Mouse (Mus musculus) olfactory bulb, adult 2 months (tissue): ENCODE measurements around the gene Tmem86a. TPM values are rescaled to one million over a fixed set of nuclear protein-coding genes. Genes with fewer than 3 reads are reported as not detected.
"Not testable (repeated sequence)": the region's sequence is repeated elsewhere in the genome, so short reads cannot be mapped to it uniquely, and the experiment has no call there.

Experiments used
- H3K27ac ChIP-seq: fragments of 200-500 bp; 2 replicates; pipeline ENCODE4 v1.5.1; 2012; ENCODE audit warnings: low read depth, low read length; ENCODE audit not compliant: insufficient read depth
- H3K4me1 ChIP-seq: fragments of 200-500 bp; 2 replicates; pipeline ENCODE4 v1.6.1; 2012; ENCODE audit warnings: low read length; ENCODE audit not compliant: control insufficient read depth, insufficient read depth
- H3K4me3 ChIP-seq: fragments of 200-500 bp; 2 replicates; pipeline ENCODE4 v1.5.1; 2012; ENCODE audit warnings: mild to moderate bottlenecking, low read depth, low read length, moderate library complexity; ENCODE audit not compliant: insufficient read depth
- CTCF ChIP-seq: fragments of 200-500 bp; IDR thresholded peaks from 2 replicates; pipeline ENCODE4 v1.5.1; 2012; ENCODE audit warnings: low read depth, mild to moderate bottlenecking, low read length, moderate library complexity; ENCODE audit not compliant: insufficient read depth
- POLR2A ChIP-seq: fragments of 200-500 bp; IDR thresholded peaks from 2 replicates; pipeline ENCODE4 v1.6.1; 2012; ENCODE audit warnings: mild to moderate bottlenecking, low read depth, low read length, moderate library complexity; ENCODE audit not compliant: insufficient read depth
- WGBS: fragments of 180-500 bp; shearing (Covaris S2); methylation state at CpG from one replicate; pipeline ENCODE4 v1.1.7; 2018; 5-methylcytosine and 5-hydroxymethylcytosine counted together
- polyA plus RNA-seq: library from polyadenylated mRNA; stranded (reverse); fragments of >200 nt; gene quantifications from 2 replicates; pipeline ENCODE4 v1.2.4, GENCODE M21; 2012; ENCODE audit warnings: low replicate concordance; ENCODE audit not compliant: missing spikeins, insufficient read depth, insufficient read length

Gene Tmem86a
- polyA plus RNA-seq, 1 experiment = not detected

DNA sequence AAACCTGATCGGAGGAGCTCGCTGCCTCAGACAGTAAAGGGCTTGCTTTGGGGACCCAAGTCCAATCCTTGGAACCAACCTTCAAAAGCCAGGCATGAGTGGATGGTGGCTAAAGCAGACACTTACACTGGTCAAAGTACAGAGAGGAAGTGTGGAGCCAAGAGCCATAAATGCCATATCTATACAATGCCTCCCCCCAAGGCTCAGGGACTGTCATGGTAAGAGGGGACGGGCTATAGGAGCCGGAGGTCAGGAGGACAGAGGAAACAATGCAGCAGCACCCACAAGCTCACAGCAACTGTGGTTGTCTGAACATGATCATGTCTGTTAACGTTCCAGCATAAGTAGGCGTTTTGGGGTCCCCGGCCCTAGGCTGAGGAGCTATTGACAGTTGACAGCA is 25.9 kb upstream of the Tmem86a start:
- no peak overlapping the region for H3K4me3 ChIP-seq
- H3K27ac ChIP-seq = no peak overlapping the region
- H3K4me1 ChIP-seq = peaks cover 6% of the 10 kb centered on the region
- 91% methylated on average over 7 of the region's 7 CpGs for WGBS
- TF ChIP-seq CTCF (no peak), POLR2A (no peak)

DNA sequence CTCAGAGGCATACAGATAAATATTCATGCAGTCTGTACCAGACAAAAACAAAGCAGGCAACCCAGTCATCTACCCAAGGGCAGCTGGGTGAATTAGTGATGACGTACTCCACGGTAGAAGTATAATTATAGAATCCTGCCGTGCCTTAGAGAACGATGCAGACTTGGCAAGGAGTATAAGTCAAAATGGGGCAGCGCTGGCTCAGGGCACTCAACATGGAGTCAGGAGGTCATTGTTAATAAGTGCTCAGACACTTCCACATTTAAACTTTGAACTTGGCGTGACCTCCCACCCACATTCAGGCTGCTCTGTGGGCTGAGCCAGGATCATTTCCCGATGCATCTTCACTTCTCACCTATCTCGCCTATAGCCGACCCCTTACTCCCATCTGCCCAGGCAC is 25.0 kb upstream of the Tmem86a start:
- Histone ChIP-seq H3K27ac (no peak overlapping the region), H3K4me3 (no peak overlapping the region), H3K4me1 (peaks cover 6% of the 10 kb centered on the region)
- 33% methylated on average over 9 of the region's 9 CpGs for WGBS
- TF ChIP-seq CTCF (no peak), POLR2A (no peak)

DNA sequence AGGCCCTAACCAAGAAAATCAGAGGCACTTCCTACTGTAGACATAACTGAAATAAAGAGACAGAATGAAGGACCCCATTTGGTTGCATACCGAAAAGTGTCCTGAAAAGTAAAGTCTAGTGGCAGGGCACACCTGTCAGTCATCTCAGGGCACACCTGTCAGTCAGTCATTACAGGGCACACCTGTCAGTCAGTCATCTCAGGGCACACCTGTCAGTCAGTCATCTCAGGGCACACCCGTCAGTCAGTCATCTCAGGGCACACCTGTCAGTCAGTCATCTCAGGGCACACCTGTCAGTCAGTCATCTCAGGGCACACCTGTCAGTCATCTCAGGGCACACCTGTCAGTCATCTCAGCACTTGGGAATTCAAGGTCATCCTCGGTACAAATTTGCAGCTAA is 23.5 kb upstream of the Tmem86a start:
- H3K27ac ChIP-seq, H3K4me1 ChIP-seq, H3K4me3 ChIP-seq: not testable (repeated sequence)
- WGBS = 82% methylated on average over 3 of the region's 3 CpGs

DNA sequence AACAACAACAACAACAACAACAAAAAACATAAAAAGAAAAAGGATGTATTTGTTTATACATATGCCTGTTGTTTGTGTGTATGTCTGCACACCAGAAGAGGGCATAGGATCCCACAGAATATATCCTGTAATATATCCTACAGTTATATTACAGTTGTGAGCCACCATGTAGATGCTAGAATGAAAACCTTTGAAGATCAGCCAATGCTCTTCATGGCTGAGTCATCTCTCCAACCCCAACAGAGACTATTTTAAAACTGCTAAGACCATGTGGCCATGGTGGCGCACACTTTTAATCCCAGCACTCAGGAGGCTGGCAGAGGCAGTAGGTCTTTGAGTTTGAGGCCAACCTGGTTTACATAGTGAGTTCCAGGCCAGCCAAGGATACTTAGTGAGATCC is 22.9 kb upstream of the Tmem86a start:
- Histone ChIP-seq H3K4me1 (peaks cover 6% of the 10 kb centered on the region), H3K27ac (no peak overlapping the region), H3K4me3 (no peak overlapping the region)
- no peak for TF ChIP-seq POLR2A
- TF ChIP-seq CTCF = no peak
- 56% methylated on average over 1 of the region's 1 CpGs for WGBS

DNA sequence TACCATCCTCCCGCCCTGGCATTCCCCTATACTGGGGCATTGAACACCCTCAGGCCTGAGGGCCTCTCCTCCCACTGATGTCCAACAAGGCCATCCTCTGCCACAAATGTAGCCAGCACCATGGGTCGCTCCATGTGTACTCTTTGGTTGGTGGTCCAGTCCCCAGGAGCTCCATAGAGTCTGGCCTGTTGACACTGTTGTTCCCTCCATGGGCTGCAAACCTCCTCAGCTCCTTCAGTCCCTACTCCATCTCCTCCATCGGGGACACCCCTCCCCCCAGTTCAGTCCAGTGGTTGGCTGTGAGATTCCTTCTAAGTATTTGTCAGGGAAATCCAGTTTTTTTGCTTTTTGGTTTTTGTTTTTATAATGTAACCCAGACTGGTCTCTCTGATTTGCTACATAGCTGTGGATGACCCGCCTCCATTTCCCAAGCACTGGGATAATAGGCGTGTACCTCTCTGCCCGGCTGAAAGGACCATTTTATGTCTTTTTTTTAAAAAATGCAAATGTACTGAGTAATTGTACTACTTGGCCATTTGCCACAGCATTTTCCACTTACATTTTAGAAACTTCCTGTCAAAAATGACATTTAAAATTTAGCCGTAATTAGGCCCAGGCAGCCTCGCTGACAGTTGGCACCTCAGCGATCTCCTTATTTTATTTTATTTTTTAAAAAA is 19.7 kb upstream of the Tmem86a start:
- no peak overlapping the region for H3K4me3 ChIP-seq
- H3K27ac ChIP-seq = no peak overlapping the region
- WGBS = 71% methylated on average over 9 of the region's 9 CpGs
- TF ChIP-seq POLR2A (no peak), CTCF (no peak)
- H3K4me1 ChIP-seq = peaks cover under 1% of the 10 kb centered on the region

DNA sequence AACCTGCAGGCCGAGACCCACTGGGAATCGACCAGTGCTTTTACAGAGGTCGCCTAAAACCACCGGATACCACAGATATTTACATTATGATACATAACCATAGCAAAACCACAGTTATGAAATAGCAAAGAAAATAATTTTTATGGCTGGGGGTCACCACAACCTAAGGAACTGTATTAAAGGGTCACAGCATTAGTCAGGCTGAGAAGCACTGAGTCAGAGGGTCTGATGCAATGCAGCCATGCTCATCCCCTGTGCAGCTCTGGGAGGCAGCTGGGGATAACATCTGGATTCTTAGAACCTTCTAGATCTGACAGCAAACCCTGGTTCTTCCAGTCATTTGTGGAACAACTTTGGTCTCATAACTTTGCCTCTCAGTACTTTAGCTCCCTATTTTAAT is 19.0 kb upstream of the Tmem86a start:
- no peak for TF ChIP-seq POLR2A
- TF ChIP-seq CTCF = no peak
- 86% methylated on average over 4 of the region's 4 CpGs for WGBS
- no peak overlapping the region for H3K27ac ChIP-seq
- no peak overlapping the region for H3K4me3 ChIP-seq
- H3K4me1 ChIP-seq = no peaks in the 10 kb centered on the region

DNA sequence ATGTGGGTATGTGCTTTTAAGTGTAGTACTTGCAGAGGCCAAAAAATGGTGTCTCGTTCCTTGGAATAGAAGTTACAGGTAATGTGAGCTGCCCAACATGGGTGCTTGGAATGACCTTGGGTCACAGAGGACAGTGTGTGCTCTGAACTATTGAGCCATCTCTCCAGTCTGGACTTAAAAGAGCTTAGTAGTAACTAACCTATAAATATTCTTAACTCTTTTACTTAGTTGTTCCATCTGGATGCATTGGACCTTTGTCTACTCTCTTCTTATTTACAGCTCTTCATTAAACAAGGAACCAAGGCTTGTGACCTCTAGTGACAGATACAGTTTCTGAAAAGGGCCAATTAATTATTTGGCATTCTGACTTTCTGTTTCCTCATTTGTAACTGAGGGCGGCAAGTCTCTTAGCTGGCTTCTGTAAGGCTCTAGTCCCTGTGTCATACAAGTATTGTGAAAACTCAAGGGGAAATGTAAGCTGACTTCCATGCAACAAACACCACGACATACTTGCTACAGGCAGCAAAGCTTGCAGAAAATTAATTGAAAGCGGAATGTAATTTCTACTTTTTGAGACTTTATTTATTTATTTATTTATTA is 15.5 kb upstream of the Tmem86a start:
- WGBS = 91% methylated on average over 4 of the region's 4 CpGs
- H3K27ac ChIP-seq = no peak overlapping the region

DNA sequence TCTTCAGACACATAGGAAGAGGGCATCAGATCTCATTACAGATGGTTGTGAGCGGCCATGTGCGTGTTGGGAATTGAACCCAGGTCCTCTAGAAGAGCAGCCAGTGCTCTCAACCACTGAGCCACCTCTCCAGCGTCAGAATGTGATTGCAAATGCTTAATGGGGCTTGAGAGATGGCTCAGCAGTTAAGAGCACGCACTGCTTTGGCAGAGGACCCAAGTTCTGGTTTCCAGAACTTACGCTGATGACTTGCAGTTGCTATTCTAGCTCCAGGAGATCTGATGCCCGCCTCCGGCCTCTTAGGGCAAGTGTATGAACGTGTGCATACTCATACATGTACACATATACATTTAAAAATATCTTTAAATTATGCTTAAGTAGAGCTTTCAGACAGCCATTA is 15.0 kb upstream of the Tmem86a start:
- no peak for TF ChIP-seq CTCF
- TF ChIP-seq POLR2A = no peak
- no peaks in the 10 kb centered on the region for H3K4me1 ChIP-seq
- no peak overlapping the region for H3K4me3 ChIP-seq
- no peak overlapping the region for H3K27ac ChIP-seq
- 63% methylated on average over 8 of the region's 8 CpGs for WGBS

More for the DNA sequence above, 15.5 kb upstream of the Tmem86a start:
- Histone ChIP-seq H3K4me1 (no peaks in the 10 kb centered on the region), H3K4me3 (no peak overlapping the region)
- TF ChIP-seq POLR2A (no peak), CTCF (no peak)

DNA sequence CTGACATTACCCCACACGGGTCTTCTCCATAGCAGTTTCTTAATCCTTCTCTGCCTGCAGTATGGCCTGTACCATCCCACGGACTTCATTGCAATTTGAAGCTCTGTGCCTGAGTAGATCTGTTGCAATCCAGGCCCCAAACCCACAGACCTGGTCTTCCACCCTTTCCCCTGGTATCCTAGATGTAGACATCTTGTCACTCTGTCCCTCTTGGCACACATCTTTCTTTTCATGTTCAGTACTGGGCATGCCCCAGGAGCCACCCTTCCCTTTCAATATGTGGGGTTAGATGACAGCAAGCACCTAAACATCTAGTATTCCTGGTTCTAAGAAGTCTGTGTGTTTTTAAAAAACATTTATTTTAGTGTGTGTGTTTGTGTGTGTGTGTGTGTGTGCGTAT is 8.7 kb upstream of the Tmem86a start:
- Histone ChIP-seq H3K4me1 (no peaks in the 10 kb centered on the region), H3K27ac (no peak overlapping the region), H3K4me3 (no peak overlapping the region)
- no peak for TF ChIP-seq POLR2A
- TF ChIP-seq CTCF = no peak
- 91% methylated on average over 3 of the region's 3 CpGs for WGBS
